Mouse (Mus musculus) retina, postnatal 1 day (tissue): Measurements from ENCODE around the gene Fst.

Experiments used
- DNase-seq: peaks from one replicate; pipeline ENCODE4 v3.0.0-alpha.2; 2012

Gene Fst

GRCm38 (mm10) chr13:114412326-114412725 is 46.4 kb downstream of the Fst start:
- no peak for DNase-seq

- DNase-seq: no peak
Observed at GRCm38 (mm10) chr13:114406866-114407265, 51.9 kb downstream of the Fst start.

DNA sequence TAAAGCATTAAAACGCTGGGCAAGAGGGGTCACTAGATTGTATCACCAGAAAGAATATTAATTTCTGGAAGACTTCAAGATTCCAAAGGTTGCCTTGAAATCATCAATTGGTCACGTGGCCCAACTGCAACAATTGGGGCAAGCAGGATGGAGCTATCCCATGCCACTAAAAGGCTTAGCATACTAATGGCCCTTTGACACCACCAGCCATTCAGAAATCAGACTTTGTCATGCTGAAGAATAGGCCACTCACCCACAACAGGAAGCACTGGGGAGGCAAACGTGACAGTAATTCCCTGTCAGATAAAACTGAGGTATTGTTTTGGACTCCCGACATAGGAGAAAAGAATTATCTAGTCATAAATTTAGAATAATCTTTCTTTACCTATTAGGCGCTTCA is 52.3 kb downstream of the Fst start:
- DNase-seq: peak; percentile 32

- no peak for DNase-seq
Observed at GRCm38 (mm10) chr13:114405100-114405715, 53.5 kb downstream of the Fst start.
